Mouse (Mus musculus) embryonic fibroblast, embryonic 13.5 days (primary cell): Measurements from ENCODE around the gene Pid1. TPM values are rescaled to one million over a fixed set of nuclear protein-coding genes. Genes with fewer than 3 reads are reported as not detected.

Source experiments
- H3K27ac ChIP-seq: 2 replicates; pipeline ENCODE4 v1.5.1; 2012; ENCODE audit warnings: low read length, control low read depth, inconsistent platforms; ENCODE audit not compliant: insufficient read depth
- H3K4me1 ChIP-seq: 2 replicates; pipeline ENCODE4 v1.6.1; 2011; ENCODE audit warnings: low read length; ENCODE audit not compliant: control insufficient read depth, insufficient read depth
- H3K4me3 ChIP-seq: 2 replicates; pipeline ENCODE4 v1.5.1; 2011; ENCODE audit warnings: mild to moderate bottlenecking, control low read depth, low read length; ENCODE audit not compliant: insufficient read depth
- CTCF ChIP-seq: IDR thresholded peaks from 2 replicates; pipeline ENCODE4 v1.5.1; 2011; ENCODE audit warnings: mild to moderate bottlenecking, control low read depth, low read length, moderate library complexity, borderline replicate concordance; ENCODE audit not compliant: insufficient read depth
- POLR2A ChIP-seq: IDR thresholded peaks from 2 replicates; pipeline ENCODE4 v1.6.1; 2011; ENCODE audit warnings: low read depth, mild to moderate bottlenecking, control low read depth, low read length, moderate library complexity
- polyA plus RNA-seq: library from polyadenylated mRNA; stranded (reverse); fragments of >200 nt; gene quantifications from 2 replicates; pipeline ENCODE4 v1.2.4, GENCODE M21; 2011; ENCODE audit warnings: low read depth; ENCODE audit not compliant: missing spikeins, insufficient read length

The Pid1 gene
- polyA plus RNA-seq, 1 experiment, result 20.5 TPM

- Histone ChIP-seq H3K4me1 (no peaks in the 10 kb centered on the region), H3K27ac (no peak overlapping the region), H3K4me3 (no peak overlapping the region)
- TF ChIP-seq CTCF (no peak), POLR2A (no peak)
These were observed 277.5 kb downstream of the Pid1 start for GRCm38 (mm10) chr1:84086486-84086885.

GRCm38 (mm10) chr1:84085361-84085760 is 278.6 kb downstream of the Pid1 start:
- no peak for TF ChIP-seq CTCF
- no peak for TF ChIP-seq POLR2A
- H3K4me3 ChIP-seq, result no peak overlapping the region
- no peak overlapping the region for H3K27ac ChIP-seq
- H3K4me1 ChIP-seq, result no peaks in the 10 kb centered on the region

DNA sequence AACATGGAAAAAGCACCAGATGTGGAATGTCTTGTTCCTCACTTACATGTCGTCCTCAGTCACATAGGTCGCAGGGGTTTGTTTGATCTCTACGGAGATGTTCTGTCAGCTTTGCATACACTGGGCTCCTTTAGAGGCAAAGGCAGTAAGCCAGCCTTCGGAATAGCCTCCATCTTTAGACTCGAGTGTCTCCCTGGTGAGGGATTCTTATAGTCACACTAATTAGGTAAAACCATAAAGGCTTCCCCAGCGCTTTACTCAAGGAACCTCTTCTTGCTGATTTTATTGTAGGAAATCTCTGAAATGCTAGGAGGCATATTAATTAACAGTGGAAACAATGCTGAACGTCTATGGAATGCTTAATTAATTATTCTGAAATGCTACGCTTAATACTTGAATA is 284.4 kb downstream of the Pid1 start:
- H3K4me1 ChIP-seq, result no peaks in the 10 kb centered on the region
- no peak overlapping the region for H3K4me3 ChIP-seq
- no peak for TF ChIP-seq CTCF
- TF ChIP-seq POLR2A, result no peak
- H3K27ac ChIP-seq, result no peak overlapping the region

- no peak for TF ChIP-seq POLR2A
- no peak for TF ChIP-seq CTCF
- Histone ChIP-seq H3K27ac (no peak overlapping the region), H3K4me1 (no peaks in the 10 kb centered on the region), H3K4me3 (no peak overlapping the region)
These were observed 287.0 kb downstream of the Pid1 start for GRCm38 (mm10) chr1:84077023-84077422.

- no peak overlapping the region for H3K27ac ChIP-seq
- TF ChIP-seq CTCF (no peak), POLR2A (no peak)
- no peaks in the 10 kb centered on the region for H3K4me1 ChIP-seq
- H3K4me3 ChIP-seq, result no peak overlapping the region
These were observed 306.9 kb downstream of the Pid1 start for GRCm38 (mm10) chr1:84056884-84057630.

DNA sequence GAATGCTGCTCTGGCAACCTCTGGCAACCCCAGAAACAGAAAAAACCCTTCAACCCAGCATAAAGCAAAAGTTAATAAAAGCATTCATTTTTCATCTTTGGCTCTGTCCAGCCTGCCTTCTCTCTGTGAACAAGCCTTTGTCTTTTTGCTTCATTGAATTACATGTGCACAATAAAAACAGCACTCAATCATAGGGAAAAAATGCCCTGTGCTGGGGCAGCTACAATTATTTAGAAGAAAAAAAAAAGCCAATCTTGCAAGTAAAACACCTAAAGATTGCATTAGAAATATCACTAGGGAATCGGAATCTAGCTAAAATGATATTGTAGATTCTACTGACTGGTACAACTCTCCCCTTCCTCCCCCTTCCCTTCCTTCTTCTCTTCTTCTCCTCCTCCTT is 307.7 kb downstream of the Pid1 start:
- no peaks in the 10 kb centered on the region for H3K4me1 ChIP-seq
- TF ChIP-seq CTCF, result no peak
- TF ChIP-seq POLR2A, result no peak
- H3K27ac ChIP-seq, result no peak overlapping the region
- no peak overlapping the region for H3K4me3 ChIP-seq

GRCm38 (mm10) chr1:84025746-84026145 is 338.2 kb downstream of the Pid1 start:
- Histone ChIP-seq H3K4me1 (peaks cover 7% of the 10 kb centered on the region), H3K27ac (no peak overlapping the region), H3K4me3 (no peak overlapping the region)
- TF ChIP-seq CTCF (no peak), POLR2A (no peak)

DNA sequence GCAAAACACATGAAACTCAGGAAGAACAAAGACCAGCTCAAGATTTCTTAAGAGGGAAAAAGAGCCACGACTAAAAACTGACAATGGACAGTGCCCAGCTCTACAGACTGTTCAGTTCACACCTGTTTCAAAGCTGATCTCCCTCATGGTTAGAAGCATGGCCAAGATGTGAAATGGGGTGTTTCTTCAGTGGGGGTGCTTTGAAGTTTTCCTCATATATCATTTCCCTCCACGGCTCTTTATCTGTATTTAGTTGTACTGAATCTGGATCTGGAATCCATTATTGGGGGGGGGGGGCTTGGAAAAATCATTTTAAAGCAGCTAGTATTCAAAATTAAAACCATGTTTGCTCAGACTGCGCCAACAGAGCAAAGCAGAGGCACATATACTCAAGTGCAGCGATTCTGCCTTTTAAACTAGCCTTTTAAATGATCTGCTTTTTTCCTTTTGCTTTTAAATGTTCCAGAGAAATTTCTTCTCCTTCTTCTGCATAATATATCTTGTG is 351.1 kb downstream of the Pid1 start:
- no peak overlapping the region for H3K27ac ChIP-seq
- H3K4me3 ChIP-seq, result no peak overlapping the region
- no peaks in the 10 kb centered on the region for H3K4me1 ChIP-seq
- no peak for TF ChIP-seq POLR2A
- TF ChIP-seq CTCF, result no peak

DNA sequence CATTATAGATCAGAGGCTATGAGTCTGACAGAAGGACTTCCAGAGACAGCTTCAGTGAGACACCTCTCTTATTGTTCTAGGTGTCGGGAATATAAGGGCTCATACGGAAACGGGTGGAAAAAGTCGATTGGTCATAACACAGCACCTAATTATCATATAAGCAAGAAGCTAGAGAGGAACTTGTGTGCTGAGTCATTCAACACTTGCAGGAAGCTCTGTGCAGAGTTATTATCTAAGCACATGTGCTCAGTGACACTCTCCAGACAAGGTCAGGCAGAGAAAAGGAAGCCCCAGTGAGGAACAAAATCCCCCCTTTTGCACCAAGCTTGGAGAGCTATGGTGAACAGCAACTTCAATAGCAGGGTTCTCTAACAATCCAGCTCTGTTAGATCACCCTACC is 361.4 kb downstream of the Pid1 start:
- TF ChIP-seq CTCF, result no peak
- H3K27ac ChIP-seq, result no peak overlapping the region
- H3K4me1 ChIP-seq, result no peaks in the 10 kb centered on the region
- H3K4me3 ChIP-seq, result no peak overlapping the region
